Mouse (Mus musculus): ENCODE results near the gene Rnf213. TPM values are rescaled to one million over a fixed set of nuclear protein-coding genes. Genes with fewer than 3 reads are reported as not detected.
A peak's percentile ranks its signal among the peaks of the same experiment; 100 is the strongest.
"Not testable (repeated sequence)": the region's sequence is repeated elsewhere in the genome, so short reads cannot be mapped to it uniquely, and the experiment has no call there.

Gene Rnf213
- polyA plus RNA-seq, 1 experiment from 2014 or later: 0.99 TPM

DNA sequence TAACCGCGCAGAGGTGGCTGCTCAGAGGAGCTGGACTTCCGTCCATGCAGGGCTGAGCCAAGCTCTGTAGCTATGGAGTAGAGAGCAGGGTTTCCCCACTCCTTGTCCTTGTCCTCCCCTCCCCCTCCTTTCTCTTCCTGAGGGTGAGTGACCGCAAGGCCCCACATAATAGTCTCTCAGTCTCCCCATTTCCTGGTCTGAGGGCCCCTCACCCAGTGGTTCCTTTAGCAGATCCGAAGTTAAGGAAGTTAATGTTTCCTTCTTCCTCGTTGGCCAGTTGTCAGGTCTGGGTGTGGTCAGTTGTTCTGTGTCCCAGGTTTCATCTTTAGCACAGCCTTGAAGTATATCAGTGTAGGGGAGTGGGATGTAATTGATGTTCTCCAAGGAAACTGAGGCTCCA lies 17.5 kb upstream of the Rnf213 start:
- Histone ChIP-seq H3K4me3 (no peak overlapping the region), H3K4me1 (replicated peaks) (no peaks in the 10 kb centered on the region), H3K27ac (replicated peaks) (no peak overlapping the region), H3K36me3 (no peaks in the 10 kb centered on the region), H3K4me2 (no peak overlapping the region), H3K27me3 (no peaks in the 10 kb centered on the region), H3K9ac (no peak overlapping the region), H3K9me3 (no peaks in the 10 kb centered on the region)
- WGBS: 81% methylated on average over 6 of the region's 6 CpGs
- no peak for ATAC-seq (ENCODE audit: low FRiP score, low read depth)

DNA sequence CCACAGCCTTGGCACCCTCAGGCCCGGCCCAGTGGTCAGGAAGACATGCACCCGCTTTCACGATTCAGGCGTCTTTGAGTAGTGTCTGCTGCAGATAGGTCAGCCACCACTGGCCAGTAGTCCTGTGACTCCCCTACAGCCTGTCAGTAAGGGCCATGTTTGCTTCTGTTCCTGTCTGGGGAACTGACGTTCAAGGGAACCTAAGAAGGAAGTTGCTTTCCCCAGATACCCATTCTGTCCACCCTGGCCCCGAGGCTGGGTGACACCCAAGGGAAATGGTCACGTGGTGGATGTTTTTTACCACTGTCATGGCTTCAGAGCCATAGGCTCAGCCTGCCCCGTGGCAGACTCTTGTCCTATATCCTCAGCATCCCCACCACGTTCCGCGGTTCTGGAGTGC lies 15.6 kb upstream of the Rnf213 start:
- H3K27me3 ChIP-seq: no peaks in the 10 kb centered on the region
- no peak overlapping the region for H3K9ac ChIP-seq
- WGBS: 93% methylated on average over 11 of the region's 11 CpGs
- H3K27ac ChIP-seq (replicated peaks): no peak overlapping the region
- H3K4me3 ChIP-seq: no peak overlapping the region
- ATAC-seq (ENCODE audit: low FRiP score, low read depth): no peak
- H3K9me3 ChIP-seq: no peaks in the 10 kb centered on the region
- H3K4me1 ChIP-seq (replicated peaks): no peaks in the 10 kb centered on the region
- H3K4me2 ChIP-seq: no peak overlapping the region
- no peaks in the 10 kb centered on the region for H3K36me3 ChIP-seq

DNA sequence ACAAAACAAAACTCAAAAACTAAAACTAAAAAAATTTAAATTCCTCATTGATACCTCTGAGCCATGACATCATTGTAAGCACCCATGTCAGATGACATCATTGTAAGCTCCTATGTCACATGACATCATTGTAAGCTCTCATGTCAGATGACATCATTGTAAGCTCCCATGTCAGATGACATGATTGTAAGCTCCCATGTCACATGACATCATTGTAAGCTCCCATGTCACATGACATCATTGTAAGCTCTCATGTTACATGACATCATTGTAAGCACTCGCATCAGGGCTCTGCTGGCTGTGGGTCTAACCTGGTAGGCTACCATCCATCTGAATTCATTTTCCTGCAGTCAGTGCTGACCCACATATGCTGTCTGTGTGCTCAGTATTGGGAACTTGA lies 14.3 kb upstream of the Rnf213 start:
- WGBS: 95% methylated on average over 1 of the region's 1 CpGs
- no peak for ATAC-seq (ENCODE audit: low FRiP score, low read depth)
- no peaks in the 10 kb centered on the region for H3K36me3 ChIP-seq

DNA sequence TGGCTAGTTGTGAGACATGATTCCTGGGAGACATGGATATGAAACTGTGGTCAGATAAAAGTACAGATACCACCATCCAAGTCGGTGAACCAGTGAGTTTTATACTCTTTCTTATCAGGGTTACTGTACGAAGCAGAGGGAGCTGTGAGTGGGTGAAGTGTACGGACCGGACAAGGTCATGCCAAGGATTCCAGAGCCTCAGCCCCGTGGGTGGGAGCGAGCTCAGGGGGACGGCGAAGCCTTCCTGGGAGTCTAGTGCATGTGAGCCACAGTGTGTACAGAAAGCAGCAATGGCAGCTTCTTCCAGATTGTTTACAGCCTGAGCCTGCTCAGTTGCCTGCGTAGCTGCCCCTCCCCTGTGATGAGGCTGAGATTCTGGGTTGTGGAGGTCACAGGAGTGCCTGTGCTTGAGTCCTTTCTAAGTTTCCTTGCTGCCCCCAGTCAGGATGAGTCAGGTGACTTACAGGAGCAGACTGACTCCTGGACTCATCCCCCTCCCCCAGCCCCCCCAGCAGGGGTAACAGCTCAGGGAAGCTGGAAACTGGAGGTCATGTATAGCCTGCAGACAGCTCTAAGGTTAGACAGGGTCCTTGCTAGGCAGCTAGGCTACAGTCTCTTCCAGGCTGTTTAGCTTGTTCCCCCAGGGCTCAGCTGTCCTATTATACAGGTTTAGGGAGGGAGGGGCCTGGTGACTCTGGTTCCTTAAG lies 11.1 kb upstream of the Rnf213 start:
- no peak overlapping the region for H3K9ac ChIP-seq
- no peaks in the 10 kb centered on the region for H3K4me1 ChIP-seq (replicated peaks)
- H3K27me3 ChIP-seq: no peaks in the 10 kb centered on the region
- H3K27ac ChIP-seq (replicated peaks): no peak overlapping the region
- no peak overlapping the region for H3K4me3 ChIP-seq
- no peaks in the 10 kb centered on the region for H3K9me3 ChIP-seq
- 89% methylated on average over 9 of the region's 9 CpGs for WGBS
- H3K4me2 ChIP-seq: no peak overlapping the region
- ATAC-seq (ENCODE audit: low FRiP score, low read depth): no peak
- no peaks in the 10 kb centered on the region for H3K36me3 ChIP-seq

More for the DNA sequence above, 14.3 kb upstream of the Rnf213 start:
- H3K27me3 ChIP-seq: no peaks in the 10 kb centered on the region
- no peak overlapping the region for H3K27ac ChIP-seq (replicated peaks)
- no peak overlapping the region for H3K9ac ChIP-seq
- no peaks in the 10 kb centered on the region for H3K9me3 ChIP-seq
- H3K4me1 ChIP-seq (replicated peaks): no peaks in the 10 kb centered on the region
- H3K4me2 ChIP-seq: no peak overlapping the region
- no peak overlapping the region for H3K4me3 ChIP-seq

DNA sequence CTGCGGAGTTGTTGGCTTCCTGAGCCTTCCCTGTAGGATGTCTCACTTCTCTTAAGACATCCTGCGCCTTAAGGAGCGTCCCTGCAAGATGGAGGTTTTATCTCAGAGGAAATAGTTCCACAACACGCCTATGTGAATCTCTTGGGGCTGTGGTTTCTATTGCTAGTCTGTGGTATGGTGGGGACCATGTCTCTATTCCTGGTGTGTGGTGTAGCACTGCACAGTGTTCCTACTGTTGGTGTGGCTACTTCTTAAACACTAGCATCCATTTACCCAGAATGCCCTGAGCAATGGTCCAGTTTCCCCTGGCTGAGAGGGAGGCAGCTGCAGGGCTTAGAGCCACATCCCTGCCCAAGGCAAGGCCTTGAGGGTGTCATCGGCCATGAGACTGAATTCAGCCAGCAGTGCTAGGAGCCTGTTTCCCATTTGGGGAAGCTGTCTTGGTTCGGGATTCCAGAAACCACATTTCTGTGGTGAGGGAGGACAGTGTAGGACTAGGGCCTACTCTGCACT lies 10.5 kb upstream of the Rnf213 start:
- H3K36me3 ChIP-seq: no peaks in the 10 kb centered on the region
- H3K27me3 ChIP-seq: no peaks in the 10 kb centered on the region
- no peak overlapping the region for H3K27ac ChIP-seq (replicated peaks)
- no peak overlapping the region for H3K9ac ChIP-seq
- H3K4me2 ChIP-seq: no peak overlapping the region
- H3K9me3 ChIP-seq: no peaks in the 10 kb centered on the region
- ATAC-seq (ENCODE audit: low FRiP score, low read depth): no peak
- no peak overlapping the region for H3K4me3 ChIP-seq
- 78% methylated on average over 6 of the region's 6 CpGs for WGBS
- no peaks in the 10 kb centered on the region for H3K4me1 ChIP-seq (replicated peaks)

DNA sequence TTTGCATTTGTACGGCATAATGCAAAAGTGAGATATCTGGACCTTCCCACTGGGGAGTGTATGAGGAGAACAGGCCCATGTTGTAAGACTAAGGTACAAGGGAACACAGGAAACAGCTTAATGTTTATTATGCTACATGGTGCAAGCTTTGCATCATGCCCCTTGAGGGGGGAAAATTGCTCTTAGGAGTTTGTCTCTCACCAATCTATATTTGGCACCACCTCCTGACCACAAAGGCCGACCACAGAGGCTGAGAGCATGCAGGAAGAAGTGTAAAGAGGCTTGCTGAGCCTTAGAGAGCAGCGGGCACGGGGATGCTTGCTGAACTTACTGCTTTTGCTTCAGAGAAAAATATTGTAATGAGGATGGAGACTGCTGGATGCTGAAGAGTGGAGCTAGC lies 8.0 kb upstream of the Rnf213 start:
- no peak for ATAC-seq (ENCODE audit: low FRiP score, low read depth)
- Histone ChIP-seq H3K4me1 (replicated peaks) (peaks cover 5% of the 10 kb centered on the region), H3K4me2 (no peak overlapping the region), H3K4me3 (no peak overlapping the region), H3K27ac (replicated peaks) (no peak overlapping the region), H3K27me3 (peaks cover 20% of the 10 kb centered on the region), H3K9ac (no peak overlapping the region), H3K36me3 (no peaks in the 10 kb centered on the region), H3K9me3 (no peaks in the 10 kb centered on the region)
- 88% methylated on average over 4 of the region's 4 CpGs for WGBS

DNA sequence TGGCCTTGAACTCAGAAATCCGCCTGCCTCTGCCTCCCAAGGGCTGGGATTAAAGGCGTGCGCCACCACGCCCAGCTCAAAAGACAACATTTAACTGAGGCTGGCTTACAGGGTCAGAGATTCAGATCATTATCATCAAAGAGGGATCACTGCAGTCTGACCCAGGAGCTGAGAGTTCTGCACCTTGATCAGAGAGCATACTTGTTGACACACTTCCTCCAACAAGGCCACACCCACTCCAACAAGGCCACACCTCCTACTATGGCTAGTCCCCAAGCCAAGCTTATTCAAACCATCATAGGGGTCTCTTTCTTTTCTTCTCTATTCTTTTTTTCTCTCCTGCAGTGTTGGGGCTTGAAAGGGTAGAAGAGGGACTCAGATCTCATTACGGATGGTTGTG lies 6.6 kb upstream of the Rnf213 start:
- Histone ChIP-seq H3K4me1 (replicated peaks) (peaks cover 16% of the 10 kb centered on the region), H3K27ac (replicated peaks) (no peak overlapping the region), H3K27me3 (peaks cover 34% of the 10 kb centered on the region), H3K9me3 (no peaks in the 10 kb centered on the region), H3K36me3 (no peaks in the 10 kb centered on the region), H3K4me3 (no peak overlapping the region), H3K4me2 (no peak overlapping the region), H3K9ac (no peak overlapping the region)
- no peak for ATAC-seq (ENCODE audit: low FRiP score, low read depth)
- WGBS: 95% methylated on average over 5 of the region's 5 CpGs

DNA sequence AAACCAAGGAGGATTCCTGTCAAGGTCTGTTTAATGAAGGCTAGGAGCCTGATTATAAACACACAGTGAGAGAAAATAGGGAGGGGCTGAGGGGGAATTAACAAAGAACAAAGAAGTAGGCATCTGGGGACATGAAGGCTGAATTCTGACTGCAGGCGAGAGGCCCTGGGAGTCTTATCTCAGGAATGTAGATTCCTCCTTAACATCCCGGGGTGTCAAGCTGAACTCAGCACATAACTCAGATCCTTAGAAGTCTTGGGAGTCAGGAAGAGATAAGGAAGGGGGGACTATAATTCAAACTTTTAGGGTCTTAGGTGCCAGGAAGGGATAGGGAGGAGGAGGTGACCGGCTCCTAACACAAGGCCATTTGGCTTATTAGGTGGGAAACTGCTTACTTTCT lies 5.6 kb upstream of the Rnf213 start:
- 41% methylated on average over 3 of the region's 3 CpGs for WGBS
- Histone ChIP-seq H3K27me3 (peaks cover 44% of the 10 kb centered on the region), H3K4me1 (replicated peaks) (peaks cover 16% of the 10 kb centered on the region)
- not testable (repeated sequence) for H3K9ac ChIP-seq; H3K36me3 ChIP-seq; ATAC-seq (ENCODE audit: low FRiP score, low read depth); H3K27ac ChIP-seq (replicated peaks); H3K4me2 ChIP-seq; H3K9me3 ChIP-seq; H3K4me3 ChIP-seq

DNA sequence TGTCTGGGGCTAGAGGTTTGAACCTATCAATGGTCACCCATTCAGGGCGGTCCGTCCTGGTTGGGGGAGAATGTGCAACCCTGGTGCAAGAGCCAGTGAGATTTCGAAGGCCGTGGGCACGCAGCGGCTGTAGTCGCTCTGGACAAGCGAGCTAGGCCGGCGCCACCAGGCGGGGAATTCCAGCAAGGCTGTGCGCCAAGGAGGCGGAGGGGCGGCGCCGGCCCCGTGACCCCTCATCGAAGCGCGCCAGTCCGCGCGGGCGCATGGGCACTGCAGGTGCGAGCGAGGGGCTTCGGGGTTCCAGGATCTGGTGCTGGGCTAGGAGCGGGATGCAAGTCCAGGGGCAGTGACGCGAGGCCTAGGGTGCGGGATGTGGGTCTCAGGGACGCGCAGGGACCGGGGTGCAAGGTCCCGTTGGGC lies 3.0 kb upstream of the Rnf213 start:
- peak overlapping the region; percentile 53 for H3K27ac ChIP-seq (replicated peaks)
- peak overlapping the region; percentile 59 for H3K4me3 ChIP-seq
- peak overlapping the region; percentile 57 for H3K9ac ChIP-seq
- H3K36me3 ChIP-seq: no peaks in the 10 kb centered on the region
- peaks cover 24% of the 10 kb centered on the region for H3K4me1 ChIP-seq (replicated peaks)
- peak; percentile 54; the same call in 1 of the 2 replicates for ATAC-seq (ENCODE audit: low FRiP score, low read depth)
- H3K9me3 ChIP-seq: no peaks in the 10 kb centered on the region
- 1% methylated on average over 34 of the region's 35 CpGs for WGBS
- H3K27me3 ChIP-seq: peaks cover 65% of the 10 kb centered on the region
- H3K4me2 ChIP-seq: peak overlapping the region; percentile 99

DNA sequence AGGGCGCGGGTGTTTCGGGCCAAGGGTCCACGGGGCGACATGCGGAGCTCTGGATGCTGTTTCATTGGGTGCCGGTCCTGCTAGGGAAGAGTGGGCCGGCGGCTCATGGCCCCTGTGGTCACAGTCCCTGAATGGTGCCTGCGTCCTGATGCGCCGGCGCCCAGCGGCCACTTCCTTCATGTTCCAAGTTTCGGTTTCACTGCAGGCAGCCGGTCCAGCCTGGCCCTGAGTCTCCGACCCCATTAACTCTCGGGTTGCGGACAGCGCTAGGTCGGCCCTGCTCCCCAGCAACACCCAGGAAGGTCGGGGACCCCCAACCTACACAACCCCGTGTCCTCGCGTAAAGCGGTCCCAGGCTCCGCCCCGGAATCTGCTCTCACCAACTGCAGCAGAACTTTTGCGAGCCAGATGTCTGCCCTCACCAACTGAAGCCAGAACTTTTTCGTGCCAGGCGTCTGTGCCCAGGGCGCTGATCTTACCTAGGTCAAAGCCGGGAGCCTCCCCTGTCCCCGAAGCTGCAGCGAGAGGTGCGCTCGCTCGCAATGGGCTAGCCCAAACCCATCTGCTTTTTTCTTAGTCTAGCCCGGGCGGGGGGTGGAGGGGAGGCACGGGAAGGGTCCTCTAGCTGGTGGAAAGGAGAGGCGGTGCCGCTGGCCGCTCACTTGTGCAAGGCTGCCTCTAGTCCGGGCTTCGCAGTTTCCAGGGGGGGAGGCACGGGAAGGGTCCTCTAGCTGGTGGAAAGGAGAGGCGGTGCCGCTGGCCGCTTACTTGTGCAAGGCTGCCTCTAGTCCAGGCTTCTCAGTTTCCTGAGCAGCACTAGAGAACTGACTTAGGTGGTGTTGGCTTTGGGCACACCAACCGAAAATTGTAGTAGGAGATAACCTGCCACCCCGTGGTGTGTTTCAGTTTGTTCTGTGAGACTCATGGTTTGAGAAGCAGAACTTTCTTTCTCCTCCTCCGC lies 2.3 kb upstream of the Rnf213 start:
- Histone ChIP-seq H3K27me3 (peaks cover 72% of the 10 kb centered on the region), H3K4me2 (peak overlapping the region; percentile 99), H3K36me3 (no peaks in the 10 kb centered on the region), H3K4me1 (replicated peaks) (peaks cover 24% of the 10 kb centered on the region), H3K9me3 (no peaks in the 10 kb centered on the region), H3K9ac (peak overlapping the region; percentile 57), H3K4me3 (peak overlapping the region; percentile 59), H3K27ac (replicated peaks) (peak overlapping the region; percentile 53)
- WGBS: 2% methylated on average over 53 of the region's 53 CpGs
- ATAC-seq (ENCODE audit: low FRiP score, low read depth): peak; percentile 40; the same call in 1 of the 2 replicates

DNA sequence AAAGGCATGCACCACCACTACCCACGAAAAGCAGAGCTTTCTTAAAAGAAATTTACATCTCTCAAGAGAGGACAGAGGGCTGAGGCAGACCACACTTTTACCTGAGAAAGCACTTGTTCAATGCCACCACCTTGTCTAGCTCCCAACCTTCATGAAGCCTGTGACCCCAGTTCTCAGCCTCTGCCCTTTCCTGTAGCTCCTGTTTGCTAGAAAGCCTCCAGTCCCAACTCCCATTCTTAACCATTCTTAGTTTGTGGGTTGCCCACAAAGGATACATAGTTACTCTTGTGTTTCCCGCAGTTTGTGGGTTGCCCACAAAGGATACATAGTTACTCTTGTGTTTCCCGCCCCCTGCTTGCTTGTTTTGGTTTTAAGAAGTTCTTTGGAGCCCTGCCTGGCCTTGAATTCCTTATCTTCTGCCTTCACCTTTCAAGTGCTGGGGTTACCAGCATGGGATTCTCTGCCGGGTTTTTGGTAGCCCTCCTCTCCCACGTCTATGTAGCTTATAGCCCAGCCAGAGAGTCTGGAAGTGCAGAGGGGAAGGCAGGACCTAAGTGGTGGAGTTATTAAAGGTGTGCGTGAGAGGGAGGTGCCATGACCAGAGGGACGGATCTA lies 1.4 kb upstream of the Rnf213 start:
- no peak overlapping the region for H3K4me3 ChIP-seq
- no peaks in the 10 kb centered on the region for H3K9me3 ChIP-seq
- no peak overlapping the region for H3K9ac ChIP-seq
- peaks cover 81% of the 10 kb centered on the region for H3K27me3 ChIP-seq
- ATAC-seq (ENCODE audit: low FRiP score, low read depth): no peak
- H3K4me1 ChIP-seq (replicated peaks): peaks cover 24% of the 10 kb centered on the region
- no peak overlapping the region for H3K27ac ChIP-seq (replicated peaks)
- WGBS: 35% methylated on average over 7 of the region's 7 CpGs
- no peaks in the 10 kb centered on the region for H3K36me3 ChIP-seq
- no peak overlapping the region for H3K4me2 ChIP-seq

Data from hindbrain, embryonic 15.5 days (tissue).